Mouse (Mus musculus): ENCODE measurements around the gene Plod2. TPM values are rescaled to one million over a fixed set of nuclear protein-coding genes. Genes with fewer than 3 reads are reported as not detected.

Plod2 gene
- polyA plus RNA-seq (2012; rRNA removed), result 3.3 and 3.6 TPM in 2 replicates

DNA sequence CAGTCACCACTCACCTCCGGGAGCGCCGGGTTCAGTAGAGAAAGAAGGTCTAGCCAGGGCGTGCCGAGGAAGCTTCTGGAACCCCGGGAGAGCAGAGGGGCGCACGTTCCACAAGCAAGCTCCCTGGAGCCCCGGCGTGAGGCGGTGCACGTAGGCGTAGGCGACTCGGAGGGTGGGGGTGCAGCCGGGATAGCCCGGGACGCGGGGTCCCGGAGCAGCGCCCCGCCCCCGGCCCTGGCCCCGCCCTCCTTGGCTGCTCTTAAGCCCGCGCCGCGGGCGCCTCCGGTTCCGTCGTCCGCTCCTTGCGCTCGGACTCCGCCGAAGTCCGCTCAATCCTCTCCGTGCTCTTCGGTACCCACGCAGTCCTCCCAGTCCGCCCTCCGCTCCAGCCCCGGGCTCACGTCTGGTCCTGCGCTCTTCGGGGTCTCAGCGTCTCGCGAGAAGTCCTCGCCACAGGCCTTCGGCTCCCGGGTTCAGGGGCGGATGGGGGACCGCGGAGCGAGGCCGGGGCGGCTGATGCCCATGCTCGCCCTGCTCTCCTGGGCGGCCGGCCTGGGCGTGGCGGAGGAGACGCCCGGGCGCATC is at the start of gene Plod2:
Plod2 (plus strand) TSS at position 247 of the 585 bp plus-strand sequence.
- peaks cover 9% of the 10 kb centered on the region; the same call in 1 of the 2 replicates for H3K4me1 ChIP-seq (ENCODE audit: control insufficient read depth, insufficient read depth, low read length)
- no peaks in the 10 kb centered on the region for H3K36me3 ChIP-seq (ENCODE audit: control insufficient read depth, insufficient read depth, low read length)
- TF ChIP-seq POLR2A (IDR thresholded peaks at IDR 0.05; ENCODE audit: control insufficient read depth, low read depth, low read length) (peak; percentile 61; the same call in 1 of the 2 replicates), CTCF (IDR thresholded peaks at IDR 0.05; ENCODE audit: control insufficient read depth, insufficient read depth, insufficient replicate concordance, low read depth, low read length) (no peak)
- no peaks in the 10 kb centered on the region for H3K27me3 ChIP-seq (ENCODE audit: control insufficient read depth, insufficient read depth, low read length)
- H3K27ac ChIP-seq (ENCODE audit: control insufficient read depth, insufficient read depth, low read depth, low read length), result peak within 1 kb of the TSS; percentile 77
- H3K4me3 ChIP-seq (ENCODE audit: control insufficient read depth, low read depth, low read length), result peak within 1 kb of the TSS; percentile 91

DNA sequence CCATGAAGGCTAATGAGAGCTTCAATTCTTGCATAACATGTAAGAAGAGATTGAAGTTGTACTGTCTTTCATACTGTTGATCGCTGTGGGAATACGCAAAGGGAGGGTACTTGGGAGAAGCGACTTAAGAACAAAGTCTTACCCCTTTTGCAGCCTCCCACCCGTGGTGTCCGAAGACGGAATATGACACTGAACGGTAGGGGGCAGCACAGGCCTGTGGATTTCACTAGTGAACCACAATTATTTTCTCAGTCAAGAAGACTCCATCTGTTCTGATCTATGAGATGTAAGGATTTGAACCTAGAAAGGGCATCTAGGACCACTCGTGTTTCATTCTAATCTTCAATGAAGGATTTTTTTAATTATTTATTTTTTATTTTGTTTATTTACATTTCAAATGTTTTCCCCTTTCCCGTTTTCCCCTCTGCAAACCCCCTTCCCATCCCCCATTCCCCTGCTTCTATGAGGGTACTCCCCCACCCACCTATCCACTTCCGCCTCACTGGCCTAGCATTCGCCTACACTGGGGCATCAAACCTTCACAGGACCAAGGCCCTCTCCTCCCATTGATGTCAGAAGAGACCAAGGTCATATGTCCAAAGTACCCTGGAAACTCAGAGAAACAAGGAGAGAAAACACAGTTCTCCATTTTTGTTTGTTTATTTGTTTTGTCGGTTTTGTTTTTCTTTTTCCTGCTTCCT is 42.2 kb upstream of the Plod2 start:
- no peak overlapping the region for H3K27ac ChIP-seq (ENCODE audit: control insufficient read depth, insufficient read depth, low read depth, low read length)
- peaks cover 2% of the 10 kb centered on the region; the same call in 1 of the 2 replicates for H3K4me1 ChIP-seq (ENCODE audit: control insufficient read depth, insufficient read depth, low read length)
- H3K4me3 ChIP-seq (ENCODE audit: control insufficient read depth, low read depth, low read length), result no peak overlapping the region
- TF ChIP-seq CTCF (IDR thresholded peaks at IDR 0.05; ENCODE audit: control insufficient read depth, insufficient read depth, insufficient replicate concordance, low read depth, low read length) (peak; percentile 59; the same call in 1 of the 2 replicates), POLR2A (IDR thresholded peaks at IDR 0.05; ENCODE audit: control insufficient read depth, low read depth, low read length) (no peak)
- no peaks in the 10 kb centered on the region for H3K36me3 ChIP-seq (ENCODE audit: control insufficient read depth, insufficient read depth, low read length)
- no peaks in the 10 kb centered on the region for H3K27me3 ChIP-seq (ENCODE audit: control insufficient read depth, insufficient read depth, low read length)

DNA sequence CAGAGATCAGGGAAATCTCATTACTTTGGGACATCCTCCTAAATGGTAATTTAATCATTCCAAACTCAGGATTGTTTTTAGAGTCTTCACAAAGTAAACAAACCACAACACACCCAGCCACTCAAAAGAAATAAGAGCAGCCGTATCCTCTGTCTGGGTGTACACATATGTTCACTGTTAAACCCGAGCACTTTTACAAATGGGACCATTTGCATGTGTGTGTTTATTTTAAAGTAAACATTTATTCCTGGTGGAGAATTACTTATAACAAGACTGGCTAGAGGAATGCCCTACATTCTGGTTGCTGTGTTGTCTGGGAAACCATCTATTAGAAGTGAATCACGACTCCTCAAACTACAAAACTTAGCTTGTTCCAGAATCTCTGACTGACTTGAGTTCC is 37.8 kb upstream of the Plod2 start:
- H3K4me1 ChIP-seq (ENCODE audit: control insufficient read depth, insufficient read depth, low read length), result peaks cover 2% of the 10 kb centered on the region; the same call in 1 of the 2 replicates
- H3K27me3 ChIP-seq (ENCODE audit: control insufficient read depth, insufficient read depth, low read length), result no peaks in the 10 kb centered on the region
- H3K4me3 ChIP-seq (ENCODE audit: control insufficient read depth, low read depth, low read length), result no peak overlapping the region
- TF ChIP-seq CTCF (IDR thresholded peaks at IDR 0.05; ENCODE audit: control insufficient read depth, insufficient read depth, insufficient replicate concordance, low read depth, low read length), result no peak
- no peak for TF ChIP-seq POLR2A (IDR thresholded peaks at IDR 0.05; ENCODE audit: control insufficient read depth, low read depth, low read length)
- H3K27ac ChIP-seq (ENCODE audit: control insufficient read depth, insufficient read depth, low read depth, low read length), result no peak overlapping the region
- no peaks in the 10 kb centered on the region for H3K36me3 ChIP-seq (ENCODE audit: control insufficient read depth, insufficient read depth, low read length)

DNA sequence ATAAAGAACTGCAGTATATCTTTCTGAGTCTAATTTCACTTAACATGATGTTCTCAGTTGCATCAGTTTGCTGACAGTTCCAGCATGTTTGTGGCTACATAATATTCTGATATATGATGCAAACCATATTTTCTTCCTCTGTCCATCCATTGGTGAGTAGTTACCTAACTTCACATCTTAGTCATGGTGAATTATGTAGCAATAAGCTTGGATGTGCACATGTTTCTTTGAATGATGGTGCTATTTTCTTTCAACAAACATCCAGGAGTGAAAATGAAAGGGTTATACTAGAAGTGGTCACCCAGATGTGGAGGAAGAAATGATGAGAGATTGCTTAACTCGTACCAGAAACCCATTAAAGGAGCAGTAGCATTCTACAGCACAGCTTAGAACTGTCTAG is 37.1 kb upstream of the Plod2 start:
- no peaks in the 10 kb centered on the region for H3K36me3 ChIP-seq (ENCODE audit: control insufficient read depth, insufficient read depth, low read length)
- no peak overlapping the region for H3K27ac ChIP-seq (ENCODE audit: control insufficient read depth, insufficient read depth, low read depth, low read length)
- no peaks in the 10 kb centered on the region for H3K27me3 ChIP-seq (ENCODE audit: control insufficient read depth, insufficient read depth, low read length)
- TF ChIP-seq POLR2A (IDR thresholded peaks at IDR 0.05; ENCODE audit: control insufficient read depth, low read depth, low read length) (no peak), CTCF (IDR thresholded peaks at IDR 0.05; ENCODE audit: control insufficient read depth, insufficient read depth, insufficient replicate concordance, low read depth, low read length) (no peak)
- H3K4me1 ChIP-seq (ENCODE audit: control insufficient read depth, insufficient read depth, low read length), result peaks cover 2% of the 10 kb centered on the region; the same call in 1 of the 2 replicates
- no peak overlapping the region for H3K4me3 ChIP-seq (ENCODE audit: control insufficient read depth, low read depth, low read length)

DNA sequence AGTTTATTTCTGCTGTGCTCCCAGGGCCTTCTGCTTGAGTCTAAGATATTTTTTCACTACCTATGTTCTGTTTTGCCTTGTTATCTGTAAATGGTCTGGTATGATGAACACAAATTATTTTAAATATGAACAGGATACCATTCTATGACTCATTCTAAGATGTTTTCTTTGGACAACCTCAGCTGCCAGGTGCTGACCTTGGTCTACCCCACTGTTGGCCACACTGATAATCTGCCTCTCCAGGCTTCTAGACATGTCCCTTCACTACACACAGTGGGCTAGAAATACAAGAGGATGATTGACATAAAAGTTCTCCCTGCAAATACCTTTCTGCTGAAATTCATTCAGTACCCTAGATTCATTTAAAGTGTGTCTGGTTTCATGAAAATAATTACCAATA is 30.3 kb upstream of the Plod2 start:
- TF ChIP-seq CTCF (IDR thresholded peaks at IDR 0.05; ENCODE audit: control insufficient read depth, insufficient read depth, insufficient replicate concordance, low read depth, low read length) (no peak), POLR2A (IDR thresholded peaks at IDR 0.05; ENCODE audit: control insufficient read depth, low read depth, low read length) (no peak)
- no peaks in the 10 kb centered on the region for H3K4me1 ChIP-seq (ENCODE audit: control insufficient read depth, insufficient read depth, low read length)
- H3K27ac ChIP-seq (ENCODE audit: control insufficient read depth, insufficient read depth, low read depth, low read length), result no peak overlapping the region
- H3K27me3 ChIP-seq (ENCODE audit: control insufficient read depth, insufficient read depth, low read length), result no peaks in the 10 kb centered on the region
- no peaks in the 10 kb centered on the region for H3K36me3 ChIP-seq (ENCODE audit: control insufficient read depth, insufficient read depth, low read length)
- no peak overlapping the region for H3K4me3 ChIP-seq (ENCODE audit: control insufficient read depth, low read depth, low read length)

DNA sequence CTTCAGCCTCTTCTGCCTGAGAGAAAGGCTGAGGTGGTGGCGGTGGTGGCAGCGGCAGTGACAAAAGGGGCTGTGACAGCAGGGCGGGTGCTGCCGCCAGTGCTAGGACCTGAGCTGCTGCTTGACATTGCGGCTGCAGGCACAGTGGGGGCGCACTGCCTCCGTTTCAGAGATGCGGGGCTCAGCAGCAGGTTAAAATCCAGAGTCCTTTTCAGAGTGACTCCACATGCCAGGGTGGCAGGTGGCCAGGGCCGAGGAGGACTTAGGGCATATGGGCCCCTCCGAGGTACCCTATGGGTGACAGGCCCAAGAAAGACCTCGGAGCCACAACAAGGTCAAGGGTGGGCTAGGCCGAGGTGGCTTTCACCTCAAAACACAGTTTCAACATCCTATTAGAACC is 25.0 kb upstream of the Plod2 start:
- Histone ChIP-seq H3K36me3 (ENCODE audit: control insufficient read depth, insufficient read depth, low read length) (no peaks in the 10 kb centered on the region), H3K27ac (ENCODE audit: control insufficient read depth, insufficient read depth, low read depth, low read length) (no peak overlapping the region), H3K4me3 (ENCODE audit: control insufficient read depth, low read depth, low read length) (no peak overlapping the region), H3K4me1 (ENCODE audit: control insufficient read depth, insufficient read depth, low read length) (no peaks in the 10 kb centered on the region), H3K27me3 (ENCODE audit: control insufficient read depth, insufficient read depth, low read length) (no peaks in the 10 kb centered on the region)
- no peak for TF ChIP-seq CTCF (IDR thresholded peaks at IDR 0.05; ENCODE audit: control insufficient read depth, insufficient read depth, insufficient replicate concordance, low read depth, low read length)
- TF ChIP-seq POLR2A (IDR thresholded peaks at IDR 0.05; ENCODE audit: control insufficient read depth, low read depth, low read length), result no peak

DNA sequence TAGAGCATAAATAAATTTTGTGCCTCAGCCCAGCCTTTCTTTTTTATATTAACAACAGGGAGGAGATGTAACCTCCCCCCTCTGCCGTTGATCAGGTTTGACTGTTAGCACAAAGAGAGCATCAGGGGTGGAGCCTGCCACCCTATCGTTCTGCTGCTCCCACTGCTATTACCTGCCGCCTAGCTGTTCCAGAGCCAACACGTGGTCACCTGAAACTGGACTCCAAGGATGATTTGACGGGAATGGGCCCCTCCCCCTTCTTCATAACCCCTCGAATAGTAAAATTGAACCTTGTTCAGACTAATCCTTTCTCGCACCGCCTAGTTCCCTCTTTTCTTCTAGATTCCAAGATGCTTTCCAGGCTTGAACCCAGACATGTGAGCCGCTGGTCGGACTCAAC is 21.3 kb upstream of the Plod2 start:
- no peak overlapping the region for H3K27ac ChIP-seq (ENCODE audit: control insufficient read depth, insufficient read depth, low read depth, low read length)
- no peak overlapping the region for H3K4me3 ChIP-seq (ENCODE audit: control insufficient read depth, low read depth, low read length)
- TF ChIP-seq POLR2A (IDR thresholded peaks at IDR 0.05; ENCODE audit: control insufficient read depth, low read depth, low read length) (no peak), CTCF (IDR thresholded peaks at IDR 0.05; ENCODE audit: control insufficient read depth, insufficient read depth, insufficient replicate concordance, low read depth, low read length) (no peak)
- no peaks in the 10 kb centered on the region for H3K27me3 ChIP-seq (ENCODE audit: control insufficient read depth, insufficient read depth, low read length)
- H3K4me1 ChIP-seq (ENCODE audit: control insufficient read depth, insufficient read depth, low read length), result no peaks in the 10 kb centered on the region
- H3K36me3 ChIP-seq (ENCODE audit: control insufficient read depth, insufficient read depth, low read length), result no peaks in the 10 kb centered on the region

Measured in testis, adult 2 months (tissue).